ENCODE assay signal across 19 mouse cellular contexts in the genomic region with DNA sequence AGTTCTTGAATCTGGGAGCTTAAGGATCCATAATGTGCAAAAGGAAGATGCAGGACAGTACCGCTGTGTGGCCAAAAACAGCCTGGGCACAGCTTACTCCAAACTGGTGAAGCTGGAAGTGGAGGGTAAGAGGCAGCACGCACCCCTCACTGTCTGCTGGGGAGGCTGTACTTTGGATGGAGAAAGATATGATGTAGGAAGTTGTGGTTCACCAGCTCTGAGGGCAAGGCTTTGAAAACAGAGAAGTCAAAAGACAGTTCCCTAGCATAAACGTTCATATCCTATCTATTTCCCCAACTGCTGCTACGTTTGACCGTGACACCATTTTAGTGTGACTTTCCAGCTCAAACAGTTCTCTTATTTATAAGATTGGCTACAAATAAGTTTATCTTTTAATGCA. TPM values are rescaled to one million over a fixed set of nuclear protein-coding genes. Genes with fewer than 3 reads are reported as not detected.
A peak's percentile ranks its signal among the peaks of the same experiment; 100 is the strongest.
DNase-seq lines count a peak whose midpoint lies in the region; ATAC-seq lines count a peak whose summit lies in the region.
"Had no signal": no experiment of that assay in that cellular context is flagged by ENCODE, and none has a peak within 500 bp of the region (broad histone marks: within the 10 kb centered on the region; RNA-seq: fewer than 3 reads in every experiment).

No protein-coding gene starts in this region.

- DNase-seq in thymus, postnatal 0 days (ENCODE audit: low spot score), result peak; percentile 4
- DNase-seq in thymus, postnatal 10 days (ENCODE audit: low spot score in 2 of 2), result no peak
- no peak for DNase-seq in lung, postnatal 36 days
- DNase-seq in gastrocnemius, postnatal 36 days, result no peak
- DNase-seq: adrenal gland, postnatal 14 days; cerebellum, adult 8-10 months; heart, adult 18-20 months; kidney, adult 2 months; kidney, postnatal 14 days; spleen, adult 18-20 months had no signal

- ATAC-seq in common myeloid progenitor, adult 5-6 weeks (replicated peaks; ENCODE audit: low read depth, poor library complexity, severe bottlenecking), result peak; percentile 99
- ATAC-seq in megakaryocyte progenitor cell, adult 5-6 weeks (replicated peaks; ENCODE audit: poor library complexity), result peak; percentile 96
- ATAC-seq in erythroblast, adult 5-6 weeks (replicated peaks; ENCODE audit: low FRiP score, poor library complexity, severe bottlenecking), result no peak
- ATAC-seq: forebrain, embryonic 15.5 days; inflammation-experienced regulatory T-cells, adult 6 months had no signal

- intact Hi-C loops in gastrocnemius, postnatal 36 days (cut with DNase I), result no loop called here

RNA-seq across cellular contexts. Expression of a gene that starts 18.1 kb away (rescaled TPM):
- polyA plus RNA-seq in thymus, postnatal 0 days (2015; fragmentation: Nextera tagmentation; extraction: Ambion mirVana), result 0.18 and 0.42 TPM in 2 replicates
- not detected in 2 replicates for total RNA-seq in common myeloid progenitor, adult 5-6 weeks (2017)
- total RNA-seq in megakaryocyte progenitor cell, adult 5-6 weeks (2015), result not detected in 2 replicates
- total RNA-seq in megakaryocyte progenitor cell, adult 5-6 weeks (2017), result 0.46 TPM in 1 of 2 replicates, not detected in the other
- total RNA-seq in erythroblast, adult 5-6 weeks (2015; ENCODE audit: low replicate concordance), result not detected in 2 replicates
- total RNA-seq in erythroblast, adult 5-6 weeks (2017; ENCODE audit: low replicate concordance), result not detected in 2 replicates
- 10 to 100 TPM; 24.9 to 39.6 TPM for total RNA-seq in gastrocnemius, postnatal 36 days (2021)
- total RNA-seq: liver, adult 2 months had no signal
- polyA plus RNA-seq: heart, embryonic 14.5 days; inflammation-experienced regulatory T-cells, adult 6 months; liver, adult 2 months; lung, embryonic 14.5 days; midbrain, embryonic 11.5 days had no signal

Comparison
In these comparisons a context has a peak if more than half of its experiments do, and no peak if none do; other contexts are left out.
1. RNA of a gene that starts 18.1 kb away (total RNA-seq): 24.9 to 39.6 TPM in gastrocnemius, postnatal 36 days; 0.46 TPM in megakaryocyte progenitor cell, adult 5-6 weeks, not detected in common myeloid progenitor, adult 5-6 weeks and not detected in erythroblast, adult 5-6 weeks; every median in the first group is over 10 times any median in the second.